Mouse (Mus musculus) hindbrain, embryonic 11.5 days (tissue): Measurements from ENCODE around the gene Mt3. TPM values are rescaled to one million over a fixed set of nuclear protein-coding genes. Genes with fewer than 3 reads are reported as not detected.
A peak's percentile ranks its signal among the peaks of the same experiment; 100 is the strongest.
"Not testable (repeated sequence)": the region's sequence is repeated elsewhere in the genome, so short reads cannot be mapped to it uniquely, and the experiment has no call there.

Experiments
- ATAC-seq: fragments of 200-750 bp; cut with Nextera tagmentation; 2 replicates; pipeline ENCODE4 v1.8.0; 2017; ENCODE audit warnings: mild to moderate bottlenecking, moderate TSS enrichment, moderate library complexity; ENCODE audit not compliant: low FRiP score
- DNase-seq: peaks from one replicate; pipeline ENCODE4 v3.0.0-alpha.2; 2015; ENCODE audit warnings: low spot score
- H3K27ac ChIP-seq: fragments of 300-500 bp; sonication (generic); 2 replicates; pipeline ENCODE4 v1.5.1; 2014; ENCODE audit warnings: mild to moderate bottlenecking, low read depth, low read length
- H3K27me3 ChIP-seq: fragments of 300-500 bp; sonication (generic); 2 replicates; pipeline ENCODE4 v1.6.1; 2014; ENCODE audit warnings: mild to moderate bottlenecking, low read length, moderate library complexity, mixed read lengths; ENCODE audit not compliant: control insufficient read depth, insufficient read depth
- H3K36me3 ChIP-seq: fragments of 300-500 bp; sonication (generic); 2 replicates; pipeline ENCODE4 v1.6.1; 2014; ENCODE audit warnings: mild to moderate bottlenecking, low read length, moderate library complexity, mixed read lengths; ENCODE audit not compliant: control insufficient read depth, insufficient read depth
- H3K4me1 ChIP-seq: fragments of 300-500 bp; sonication (generic); replicated peaks from 2 replicates; pipeline ENCODE4 v1.6.1; 2014; ENCODE audit warnings: low read length, mixed read lengths; ENCODE audit not compliant: control insufficient read depth, insufficient read depth
- H3K4me2 ChIP-seq: fragments of 300-500 bp; sonication (generic); replicated peaks from 2 replicates; pipeline ENCODE4 v1.6.1; 2014; ENCODE audit warnings: mild to moderate bottlenecking, low read depth, low read length
- H3K4me3 ChIP-seq: fragments of 300-500 bp; sonication (generic); 2 replicates; pipeline ENCODE4 v1.5.1; 2014; ENCODE audit warnings: low read depth, low read length
- H3K9ac ChIP-seq: fragments of 300-500 bp; sonication (generic); 2 replicates; pipeline ENCODE4 v1.6.1; 2014; ENCODE audit warnings: low read depth, low read length
- H3K9me3 ChIP-seq: fragments of 300-500 bp; sonication (generic); 2 replicates; pipeline ENCODE4 v1.6.1; 2016; ENCODE audit warnings: low read length; ENCODE audit not compliant: control insufficient read depth
- WGBS: fragments of 180-500 bp; shearing (Covaris S2); extraction: QIAGEN DNeasy Blood & Tissue Kit; methylation state at CpG from one replicate; pipeline ENCODE4 v1.1.7; 2014; 5-methylcytosine and 5-hydroxymethylcytosine counted together
- polyA plus RNA-seq: library from polyadenylated mRNA; unstranded; fragments of >200 nt; fragmentation: Nextera tagmentation; extraction: Ambion mirVana; gene quantifications from 2 replicates; pipeline ENCODE4 v1.2.1, GENCODE M21; 2014

Mt3 gene
- polyA plus RNA-seq, 1 experiment from 2014 or later: 13.6 TPM

DNA sequence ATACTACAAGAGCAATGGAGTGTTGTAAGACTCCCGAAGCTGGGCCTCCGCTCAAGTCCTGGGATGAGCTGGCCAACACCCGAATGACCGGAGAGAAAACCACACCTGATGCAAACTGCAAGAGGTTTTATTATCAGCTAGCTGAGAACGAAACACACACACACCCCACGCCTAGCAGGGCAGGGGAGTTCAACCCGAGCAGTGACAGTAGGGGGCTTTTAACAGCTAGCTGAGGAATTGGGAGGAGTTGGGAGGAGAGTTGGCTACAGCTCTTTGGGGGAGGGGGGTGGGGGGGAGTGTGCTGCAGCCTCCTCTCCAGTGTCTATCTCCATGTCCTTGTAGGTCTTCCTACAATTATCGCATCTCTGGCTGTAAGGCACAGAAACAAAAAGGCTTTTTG lies 13.4 kb downstream of the Mt3 start:
- ATAC-seq: not testable (repeated sequence)
- 74% methylated on average over 8 of the region's 8 CpGs for WGBS

DNA sequence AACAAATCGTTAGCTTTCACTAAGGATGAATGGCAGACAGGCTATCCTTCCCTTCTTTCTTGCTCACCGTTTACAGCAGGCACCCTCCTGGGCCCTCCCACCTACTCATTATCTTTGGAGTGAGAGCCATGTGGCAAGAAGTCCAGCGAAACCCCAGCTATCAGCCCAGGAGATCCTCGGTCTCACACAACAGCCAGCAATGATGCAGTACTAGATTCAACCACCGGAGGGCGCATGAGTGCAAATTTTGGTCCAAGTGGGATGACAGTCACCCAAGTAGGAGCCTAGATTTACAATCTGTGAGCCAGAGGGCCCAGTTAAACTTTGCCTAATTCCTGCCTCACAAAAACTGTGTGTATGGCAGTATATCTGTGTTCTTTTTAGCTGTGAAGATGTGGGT lies 14.8 kb downstream of the Mt3 start:
- Histone ChIP-seq H3K27me3 (peaks cover 21% of the 10 kb centered on the region), H3K4me2 (no peak overlapping the region)
- no peak for ATAC-seq

More for the DNA sequence above, 13.4 kb downstream of the Mt3 start:
- H3K9ac ChIP-seq, DNase-seq, H3K36me3 ChIP-seq, H3K27ac ChIP-seq, H3K4me2 ChIP-seq, H3K4me1 ChIP-seq, H3K27me3 ChIP-seq, H3K9me3 ChIP-seq, H3K4me3 ChIP-seq: not testable (repeated sequence)

DNA sequence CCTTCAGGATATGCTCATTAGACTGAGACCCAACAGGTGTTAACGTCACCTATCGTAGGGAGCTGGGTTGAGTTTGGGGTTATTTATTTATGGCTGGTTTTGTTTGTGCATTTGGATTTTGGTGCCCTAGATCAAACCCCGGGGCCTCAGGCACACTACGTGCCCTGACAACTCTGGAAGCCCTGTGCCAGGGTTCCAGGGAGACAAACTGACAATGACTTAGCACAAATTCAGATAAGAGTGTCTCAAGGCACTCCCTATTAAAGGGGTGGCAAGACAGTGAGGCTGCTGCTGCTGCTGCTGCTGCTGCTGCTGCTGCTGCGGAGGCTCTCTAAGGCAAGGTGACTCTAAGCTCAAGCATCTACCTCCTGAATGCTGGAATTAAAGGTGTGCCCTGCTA lies 17.1 kb downstream of the Mt3 start:
- no peak overlapping the region for H3K9ac ChIP-seq
- no peaks in the 10 kb centered on the region for H3K9me3 ChIP-seq
- no peaks in the 10 kb centered on the region for H3K36me3 ChIP-seq
- H3K27ac ChIP-seq: no peak overlapping the region
- H3K4me2 ChIP-seq: no peak overlapping the region
- H3K27me3 ChIP-seq: peaks cover 43% of the 10 kb centered on the region
- 0 out of 2 replicates have a peak, but pooled peaks cover 3% of the 10 kb centered on the region for H3K4me1 ChIP-seq
- H3K4me3 ChIP-seq: no peak overlapping the region
- DNase-seq (no peak), ATAC-seq (no peak)
- 94% methylated on average over 5 of the region's 5 CpGs for WGBS

More for the DNA sequence above, 14.8 kb downstream of the Mt3 start:
- 3% methylated on average over 6 of the region's 6 CpGs for WGBS
- peak; percentile 96 for DNase-seq
- Histone ChIP-seq H3K27ac (no peak overlapping the region), H3K9ac (no peak overlapping the region), H3K36me3 (no peaks in the 10 kb centered on the region), H3K4me3 (no peak overlapping the region), H3K9me3 (no peaks in the 10 kb centered on the region), H3K4me1 (0 out of 2 replicates have a peak, but pooled peaks cover 2% of the 10 kb centered on the region)

DNA sequence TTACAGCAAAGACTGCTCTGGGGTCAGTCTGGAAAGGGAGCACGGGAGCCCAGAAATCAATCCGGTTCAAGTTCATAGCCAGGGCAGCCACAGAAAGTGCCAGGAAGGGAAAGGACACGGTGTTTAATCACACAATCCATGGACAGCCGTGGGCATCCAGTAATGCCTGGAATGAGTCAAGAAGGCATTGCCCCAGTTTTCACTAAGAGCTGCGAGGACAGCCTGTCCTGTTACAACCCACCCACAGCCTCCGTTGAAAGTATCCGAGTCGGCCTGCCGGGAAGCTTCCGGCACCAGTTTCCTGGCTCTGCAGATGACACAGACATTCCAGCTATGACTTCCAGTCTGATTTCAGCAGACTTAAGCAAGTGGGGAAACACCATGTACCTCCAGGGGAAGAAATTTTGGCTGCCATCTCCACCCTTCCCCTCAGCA lies 18.9 kb downstream of the Mt3 start:
- WGBS: 50% methylated on average over 10 of the region's 10 CpGs
- Histone ChIP-seq H3K27me3 (peaks cover 51% of the 10 kb centered on the region), H3K9me3 (no peaks in the 10 kb centered on the region), H3K36me3 (no peaks in the 10 kb centered on the region), H3K4me2 (peak overlapping the region; percentile 85; the same call in 1 of the 2 replicates), H3K4me1 (0 out of 2 replicates have a peak, but pooled peaks cover 3% of the 10 kb centered on the region), H3K4me3 (no peak overlapping the region), H3K27ac (no peak overlapping the region), H3K9ac (no peak overlapping the region)
- ATAC-seq (no peak), DNase-seq (no peak)

DNA sequence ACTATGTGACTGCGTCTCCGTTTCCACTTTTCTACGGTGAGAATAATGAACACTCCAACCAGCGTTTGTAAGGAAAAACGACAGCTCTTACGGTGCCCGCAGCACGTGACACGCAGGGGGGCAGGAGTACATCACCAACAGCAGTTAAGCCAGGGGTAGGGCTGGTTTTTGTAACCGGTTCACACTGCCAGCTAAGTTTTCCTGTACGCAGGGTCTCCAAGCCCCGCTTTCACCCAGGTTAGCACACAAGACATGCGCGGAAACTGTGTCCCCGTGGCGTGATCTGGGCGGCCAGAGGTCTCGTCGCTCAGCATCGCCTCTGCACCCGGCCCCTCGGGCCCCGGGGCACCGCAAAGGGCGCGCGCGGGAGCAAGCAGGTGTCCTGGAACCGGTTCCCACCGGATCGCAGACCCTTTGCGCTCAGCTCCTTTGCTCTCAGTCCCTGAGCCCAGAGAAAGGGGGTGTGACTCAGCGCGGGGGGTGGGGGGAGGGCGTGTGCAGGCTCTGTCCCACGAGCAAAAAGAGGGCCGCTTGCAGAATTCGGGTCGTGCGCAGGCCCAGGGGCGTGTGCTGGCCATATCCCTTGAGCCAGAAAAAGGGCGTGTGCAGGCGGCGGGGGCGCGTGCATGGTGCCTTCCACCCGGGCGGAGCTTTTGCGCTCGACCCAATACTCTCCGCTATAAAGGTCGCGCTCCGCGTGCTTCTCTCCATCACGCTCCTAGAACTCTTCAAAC lies 19.8 kb downstream of the Mt3 start, which contains the start of gene Mt2:
TSS of gene Mt2 (plus strand) at position 590 of the 734 bp plus-strand sequence.
- peak within 1 kb of the TSS; percentile 42 for H3K4me3 ChIP-seq
- H3K36me3 ChIP-seq: no peaks in the 10 kb centered on the region
- no peaks in the 10 kb centered on the region for H3K9me3 ChIP-seq
- under 1% methylated on average over 55 of the region's 56 CpGs for WGBS
- 0 out of 2 replicates have a peak, but pooled peaks cover 3% of the 10 kb centered on the region for H3K4me1 ChIP-seq
- ATAC-seq (peak; percentile 66), DNase-seq (peak; percentile 70)
- peak within 1 kb of the TSS; percentile 85 for H3K4me2 ChIP-seq
- peak within 1 kb of the TSS; percentile 43 for H3K9ac ChIP-seq
- peaks cover 55% of the 10 kb centered on the region for H3K27me3 ChIP-seq
- H3K27ac ChIP-seq: no peak within 1 kb of the TSS

DNA sequence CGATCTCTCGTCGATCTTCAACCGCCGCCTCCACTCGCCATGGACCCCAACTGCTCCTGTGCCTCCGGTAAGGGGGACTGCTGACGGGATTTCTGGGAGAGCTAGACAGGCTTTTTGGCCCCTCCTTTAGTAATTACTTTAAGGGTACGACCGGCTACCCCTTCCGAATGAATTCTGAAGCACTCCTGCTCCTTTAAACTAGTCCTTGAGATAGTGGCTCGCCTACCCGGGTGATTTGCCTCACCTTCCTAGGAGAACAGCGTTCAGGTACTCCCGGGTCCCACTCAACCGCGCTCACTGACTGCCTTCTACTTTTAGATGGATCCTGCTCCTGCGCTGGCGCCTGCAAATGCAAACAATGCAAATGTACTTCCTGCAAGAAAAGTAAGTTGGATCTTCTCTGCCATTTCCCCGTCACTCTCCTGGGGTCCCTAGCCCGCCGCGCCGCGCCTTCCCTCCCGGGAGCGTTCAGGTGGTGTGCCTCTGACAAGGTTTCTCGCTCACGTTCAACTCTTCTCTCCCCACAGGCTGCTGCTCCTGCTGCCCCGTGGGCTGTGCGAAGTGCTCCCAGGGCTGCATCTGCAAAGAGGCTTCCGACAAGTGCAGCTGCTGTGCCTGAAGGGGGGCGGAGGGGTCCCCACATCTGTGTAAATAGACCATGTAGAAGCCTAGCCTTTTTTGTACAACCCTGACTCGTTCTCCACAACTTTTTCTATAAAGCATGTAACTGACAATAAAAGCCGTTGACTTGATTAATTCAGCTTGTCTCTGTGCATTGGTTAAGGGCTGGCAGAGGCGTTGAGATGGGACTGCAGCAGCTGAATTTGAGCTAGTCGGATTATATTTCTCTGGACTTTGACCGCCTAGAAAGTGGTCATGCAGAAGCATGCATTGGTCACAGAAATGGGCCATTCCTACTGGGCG lies 20.7 kb downstream of the Mt3 start:
- H3K4me3 ChIP-seq: peak overlapping the region; percentile 42
- peak overlapping the region; percentile 85 for H3K4me2 ChIP-seq
- H3K27ac ChIP-seq: no peak overlapping the region
- H3K4me1 ChIP-seq: 0 out of 2 replicates have a peak, but pooled peaks cover 3% of the 10 kb centered on the region
- ATAC-seq (peak; percentile 33; the same call in 1 of the 2 replicates), DNase-seq (peak; percentile 69)
- peak overlapping the region; percentile 43; the same call in 1 of the 2 replicates for H3K9ac ChIP-seq
- H3K9me3 ChIP-seq: no peaks in the 10 kb centered on the region
- WGBS: 1% methylated on average over 39 of the region's 39 CpGs
- H3K27me3 ChIP-seq: peaks cover 60% of the 10 kb centered on the region
- H3K36me3 ChIP-seq: no peaks in the 10 kb centered on the region

DNA sequence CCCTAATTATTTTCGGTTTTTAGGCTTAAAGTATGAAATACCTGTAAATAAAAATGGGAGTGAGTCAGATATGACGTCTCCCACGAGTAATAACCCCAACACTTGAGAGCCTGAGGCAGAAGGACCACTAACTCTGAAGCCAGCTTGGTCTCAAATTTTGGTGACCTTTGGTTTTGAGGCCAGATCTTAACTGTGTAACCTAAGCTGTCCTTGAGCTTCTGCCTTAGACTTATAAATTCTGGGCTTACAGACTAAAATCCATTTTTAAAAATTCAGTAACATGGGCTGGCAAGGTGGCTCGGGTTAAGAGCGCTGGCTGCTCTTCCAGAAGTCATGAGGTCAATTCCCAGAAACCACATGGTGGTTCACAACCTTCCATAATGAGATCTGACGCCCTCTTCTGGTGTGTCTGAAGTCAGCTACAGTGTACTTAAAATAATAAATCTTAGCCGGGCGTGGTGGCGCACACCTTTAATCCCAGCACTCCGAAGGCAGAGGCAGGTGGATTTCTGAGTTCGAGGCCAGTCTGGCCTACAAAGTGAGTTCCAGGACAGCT lies 21.5 kb downstream of the Mt3 start:
- Histone ChIP-seq H3K9ac (no peak overlapping the region), H3K27me3 (peaks cover 68% of the 10 kb centered on the region), H3K27ac (no peak overlapping the region), H3K9me3 (no peaks in the 10 kb centered on the region), H3K4me3 (no peak overlapping the region), H3K36me3 (no peaks in the 10 kb centered on the region), H3K4me2 (no peak overlapping the region), H3K4me1 (0 out of 2 replicates have a peak, but pooled peaks cover 3% of the 10 kb centered on the region)
- WGBS: 47% methylated on average over 11 of the region's 11 CpGs
- DNase-seq (no peak), ATAC-seq (no peak)

DNA sequence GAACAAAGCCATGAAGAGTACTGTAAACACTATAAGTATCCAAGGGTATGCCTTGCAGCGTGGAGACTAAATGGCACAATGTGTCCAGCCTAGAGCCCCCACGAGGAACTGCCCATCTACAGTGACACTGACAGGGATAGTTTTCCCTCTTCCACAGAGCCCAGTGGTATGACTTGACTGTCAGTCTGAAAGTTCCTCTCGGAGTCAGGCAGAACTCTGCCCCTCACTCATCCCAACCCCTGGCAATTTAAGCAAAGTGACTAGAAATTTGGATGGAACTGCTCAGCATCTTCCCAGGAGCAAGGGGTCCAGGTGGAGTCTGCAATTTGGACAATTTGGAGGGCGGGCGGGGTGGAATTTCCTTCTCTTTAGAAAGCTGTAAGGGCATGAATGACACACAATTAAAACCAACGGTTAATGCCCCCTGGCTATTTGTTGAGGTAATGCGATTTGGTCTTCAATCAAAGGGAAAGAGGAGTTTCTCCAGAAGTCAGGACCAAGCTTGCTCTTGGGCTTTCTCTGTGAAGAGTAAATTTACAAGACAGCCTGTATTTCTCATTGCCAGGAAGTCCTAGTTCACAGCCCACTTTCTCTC lies 22.3 kb downstream of the Mt3 start:
- Histone ChIP-seq H3K27ac (no peak overlapping the region), H3K4me2 (no peak overlapping the region), H3K4me1 (peaks cover 5% of the 10 kb centered on the region; the same call in 1 of the 2 replicates), H3K9ac (no peak overlapping the region), H3K4me3 (no peak overlapping the region), H3K9me3 (no peaks in the 10 kb centered on the region), H3K36me3 (no peaks in the 10 kb centered on the region), H3K27me3 (peaks cover 73% of the 10 kb centered on the region)
- 31% methylated on average over 7 of the region's 7 CpGs for WGBS
- DNase-seq (no peak), ATAC-seq (no peak)
